Mouse (Mus musculus): ENCODE results near the gene Timm50.

The Timm50 gene

DNA sequence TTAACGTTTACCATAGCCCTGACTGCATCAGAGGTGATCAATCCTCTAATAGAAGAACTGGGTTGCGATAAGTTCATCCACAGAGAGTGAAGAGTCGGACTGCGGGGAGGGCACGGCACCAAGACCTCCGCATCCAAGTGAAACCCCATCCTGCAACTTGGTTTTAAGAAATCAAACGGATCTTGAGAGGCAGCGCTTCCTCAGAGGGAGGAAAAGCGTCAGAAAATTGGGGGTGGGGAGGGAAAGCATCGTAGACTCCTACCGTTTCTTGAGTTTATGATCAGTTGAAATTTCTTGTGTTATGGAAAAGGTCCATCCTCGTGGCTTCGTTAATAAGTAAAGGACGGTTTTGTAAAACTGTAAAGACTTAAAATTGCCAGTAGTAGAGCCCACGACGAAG is 43.3 kb downstream of the Timm50 start:
- DNase-seq (ENCODE audit: low spot score): no peak

DNA sequence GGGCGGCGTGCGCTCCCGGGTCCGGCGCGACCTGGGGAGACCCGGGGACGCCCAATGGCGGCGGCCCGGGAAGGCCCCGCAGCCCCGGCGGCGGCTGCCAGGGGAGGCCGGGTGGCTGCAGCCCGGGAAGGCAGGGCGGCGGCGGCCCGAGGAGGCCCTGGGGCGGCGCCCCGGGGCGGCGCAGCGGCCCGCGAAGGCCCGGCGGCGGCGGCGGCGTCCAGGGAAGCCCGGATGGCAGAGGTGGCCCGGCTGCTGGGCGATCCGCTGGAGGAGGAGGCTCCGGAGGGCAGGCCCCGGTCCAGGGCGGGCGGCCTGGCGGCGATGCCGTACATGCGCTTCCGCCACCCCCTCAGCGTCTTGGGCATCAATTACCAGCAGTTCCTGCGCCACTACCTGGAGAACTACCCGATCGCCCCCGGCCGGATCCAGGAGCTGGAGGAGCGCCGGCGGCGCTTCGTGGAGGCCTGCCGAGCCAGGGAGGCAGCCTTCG is 43.8 kb downstream of the Timm50 start:
- peak; percentile 66 for DNase-seq (ENCODE audit: low spot score)

DNA sequence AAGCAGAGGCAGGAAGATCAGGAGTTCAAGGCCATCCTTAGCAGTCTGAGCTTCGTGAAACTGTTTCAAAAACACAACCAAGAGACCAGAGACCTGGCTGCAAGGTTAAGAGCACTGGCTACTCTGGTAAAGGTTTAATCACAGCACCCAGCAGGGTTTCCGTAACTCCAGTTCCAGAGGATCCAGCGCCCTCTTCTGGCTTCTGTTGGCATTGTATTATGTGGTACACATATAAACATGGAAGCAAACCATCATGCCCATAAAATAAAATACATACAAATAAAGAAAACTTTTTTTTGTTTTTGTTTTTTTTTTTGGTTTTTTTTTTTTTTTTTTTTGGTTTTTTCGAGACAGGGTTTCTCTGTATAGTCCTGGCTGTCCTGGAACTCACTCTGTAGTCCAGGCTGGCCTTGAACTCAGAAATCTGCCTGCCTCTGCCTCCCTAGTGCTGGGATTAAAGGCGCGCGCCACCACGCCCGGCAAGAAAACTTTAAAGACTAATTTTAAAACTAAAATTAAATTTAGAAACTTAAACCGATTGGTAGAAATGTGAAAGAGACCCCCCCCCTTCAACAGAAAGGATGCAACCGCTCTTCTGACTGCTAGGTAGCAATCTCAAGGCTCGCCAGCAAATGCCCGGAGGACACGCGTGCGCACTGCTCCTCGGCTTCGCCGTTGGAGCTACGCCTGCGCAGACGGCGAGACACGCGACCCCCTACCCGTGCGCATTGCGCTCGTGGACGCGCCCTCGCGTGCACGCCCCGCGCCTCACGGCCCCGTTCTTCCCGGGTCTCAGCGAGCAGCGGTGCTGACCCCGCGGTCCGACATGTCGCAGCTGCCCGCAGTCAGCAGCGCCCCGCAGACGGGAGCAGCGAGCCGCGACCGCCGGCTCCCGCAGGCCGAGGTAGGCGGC is 44.5 kb downstream of the Timm50 start, which contains the start of gene Eid2:
Gene Eid2, plus strand, starts transcription at position 753 of the 913 bp plus-strand sequence.
- peak; percentile 81 for DNase-seq (ENCODE audit: low spot score)

DNA sequence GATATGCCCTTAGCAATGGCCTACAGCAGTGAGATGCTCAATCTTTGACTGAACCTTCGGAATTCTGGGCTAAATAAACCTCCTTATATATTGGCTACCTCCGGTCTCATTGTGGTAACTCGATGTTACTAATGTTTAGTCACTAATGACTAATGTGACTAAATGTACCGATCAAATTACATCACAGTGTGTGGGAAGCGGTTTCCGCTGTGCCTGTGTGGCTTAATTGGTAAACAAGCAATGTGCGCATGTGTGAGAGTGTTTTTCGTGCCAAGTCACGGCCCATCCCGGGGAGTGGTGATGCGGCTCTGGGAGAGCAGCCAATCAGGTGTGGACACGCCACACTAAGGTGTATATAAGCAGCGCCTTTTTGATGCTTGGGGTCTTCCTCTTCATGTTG is 46.5 kb downstream of the Timm50 start:
- DNase-seq (ENCODE audit: low spot score): no peak

DNA sequence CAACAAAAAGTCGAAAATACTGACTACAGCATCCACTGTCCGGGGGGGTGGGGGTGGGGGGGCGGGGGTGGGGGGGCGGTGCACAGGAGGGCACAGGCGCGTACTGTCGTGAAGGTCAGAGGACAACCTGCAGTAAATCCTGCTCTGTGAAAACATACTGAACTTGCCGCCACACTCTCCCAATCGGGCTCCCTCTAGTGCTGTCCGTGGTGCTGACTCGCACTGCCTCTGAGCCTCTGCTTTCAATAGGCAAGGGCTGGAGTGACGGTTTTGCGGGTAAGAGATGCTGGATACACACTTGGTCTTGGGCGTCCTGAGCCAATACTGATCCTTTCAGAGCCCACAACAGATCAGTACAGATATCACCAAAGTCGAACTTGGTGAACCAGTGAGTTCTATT is 48.1 kb downstream of the Timm50 start:
- DNase-seq (ENCODE audit: low spot score): peak; percentile 72

DNA sequence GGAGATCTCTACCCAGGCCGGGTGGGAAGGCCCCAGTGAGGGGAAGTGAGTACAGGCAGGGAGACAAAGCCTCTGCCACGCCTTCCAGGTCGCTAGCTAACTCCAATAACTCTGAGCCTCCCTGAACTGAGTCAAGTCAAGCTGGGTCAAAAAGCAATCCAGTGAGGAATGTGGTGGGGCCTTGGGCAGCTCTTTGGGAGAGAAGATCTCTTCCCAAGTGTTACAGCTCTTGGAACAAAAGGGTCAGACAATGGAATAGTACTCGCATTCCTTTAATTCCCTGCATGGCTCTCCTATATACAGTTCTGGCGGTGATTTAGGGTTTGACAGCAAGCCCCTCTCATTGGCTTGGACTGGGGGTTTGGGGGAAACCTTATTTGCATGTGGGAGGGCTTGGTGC is 49.0 kb downstream of the Timm50 start:
- no peak for DNase-seq (ENCODE audit: low spot score)

All from yolk sac, embryonic 10.5 days (tissue).